Mouse (Mus musculus) embryonic stem cell, embryonic (primary cell): Measurements from ENCODE around the gene Tnfrsf23.
"Not testable (repeated sequence)": the region's sequence is repeated elsewhere in the genome, so short reads cannot be mapped to it uniquely, and the experiment has no call there.

Experiments used
- CTCF ChIA-PET, 4 experiments: fragments of 300-600 bp in 2 of 4; fragments of 350-600 bp in 2 of 4; sonication (Branson Sonifier 250); formaldehyde crosslinking; loops; one replicate each; lab custom pipeline; 2022; ENCODE audit warnings: inconsistent platforms in 2 of 4; lab: Charles Lee
- POLR2A ChIA-PET, 4 experiments: fragments of 300-600 bp in 2 of 4; fragments of 350-600 bp in 2 of 4; sonication (Branson Sonifier 250); formaldehyde crosslinking; loops; one replicate each; lab custom pipeline; 2022; ENCODE audit warnings: antibody characterized with exemption in 4 of 4, inconsistent platforms in 1 of 4; lab: Charles Lee

The Tnfrsf23 gene

DNA sequence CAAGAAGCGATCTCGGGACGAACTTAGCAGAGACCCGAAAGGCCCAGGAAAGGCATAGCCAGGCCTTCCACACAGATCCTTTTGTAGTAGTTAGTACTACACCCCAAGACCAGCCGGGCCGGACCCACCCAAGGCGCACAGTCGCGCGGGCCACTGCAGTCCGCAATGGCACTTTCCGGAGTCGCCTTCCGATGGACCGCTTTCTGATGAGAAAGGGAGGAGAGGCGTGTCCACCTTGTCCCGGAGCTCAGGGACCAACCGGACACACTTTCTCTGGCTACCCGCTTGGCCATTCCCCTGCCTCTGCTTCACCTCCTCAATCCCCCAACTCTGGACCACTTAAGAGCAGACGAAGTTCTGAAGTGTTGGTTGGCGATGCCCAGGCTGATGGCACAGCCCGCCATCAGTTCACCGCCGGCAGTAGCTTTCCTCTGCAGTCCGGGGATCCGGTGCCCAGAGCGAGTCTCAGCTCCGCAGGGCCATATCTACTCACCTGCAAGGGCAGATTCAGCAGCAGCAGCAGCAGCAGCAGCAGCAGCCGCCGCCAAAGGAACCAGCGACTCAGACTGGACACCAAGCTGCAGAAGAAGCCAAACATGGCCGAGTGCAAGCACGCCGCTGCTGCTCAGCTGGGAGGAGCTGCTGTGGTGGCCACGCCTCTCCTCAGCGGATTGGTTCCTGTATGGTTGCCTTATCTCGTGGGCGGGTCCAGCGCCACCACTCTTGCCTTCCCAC is 36.5 kb downstream of the Tnfrsf23 start, which contains the start of gene Tnfrsf22:
TSS of gene Tnfrsf22 (minus strand) at position 628 of the 735 bp plus-strand sequence.
- POLR2A ChIA-PET, result interaction anchor here in 3 of 4 experiments (0.6 to 1.7 kb wide), 26 partner anchors 10 to 975 kb away, joined by 3 to 20 read pairs (median 4); partner anchors contain the start of genes Cars (in 3 of the 3), Tnfrsf26 (in 3 of the 3), Nap1l4 (in 2 of the 3) and Tnfrsf23 (in 2 of the 3)
- CTCF ChIA-PET, result interaction anchor here in 3 of 4 experiments (0.5 to 1.2 kb wide), 10 partner anchors 37 to 1279 kb away, joined by 3 to 9 read pairs (median 3); partner anchors contain the start of gene Nap1l4 (in 1 of the 3)

DNA sequence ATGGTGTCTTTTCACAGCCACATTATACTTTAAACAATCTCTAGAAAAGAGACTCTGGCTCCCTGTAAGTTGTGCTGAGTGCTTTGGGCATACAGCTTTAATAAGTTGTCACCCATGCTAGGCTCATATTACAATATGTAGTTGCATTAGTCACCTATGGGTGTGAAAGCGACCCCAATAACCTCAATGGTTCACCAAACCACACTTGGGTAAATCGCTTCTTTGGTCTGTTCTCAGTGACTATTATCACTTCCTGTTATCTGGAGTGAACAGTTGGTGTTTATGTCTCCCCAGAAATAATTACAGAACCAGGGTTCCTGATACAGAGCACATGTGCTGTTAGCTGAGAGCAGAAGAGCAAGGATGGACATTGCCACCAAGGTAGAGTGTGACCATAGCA is 41.7 kb downstream of the Tnfrsf23 start:
- POLR2A ChIA-PET, CTCF ChIA-PET: not testable (repeated sequence)

DNA sequence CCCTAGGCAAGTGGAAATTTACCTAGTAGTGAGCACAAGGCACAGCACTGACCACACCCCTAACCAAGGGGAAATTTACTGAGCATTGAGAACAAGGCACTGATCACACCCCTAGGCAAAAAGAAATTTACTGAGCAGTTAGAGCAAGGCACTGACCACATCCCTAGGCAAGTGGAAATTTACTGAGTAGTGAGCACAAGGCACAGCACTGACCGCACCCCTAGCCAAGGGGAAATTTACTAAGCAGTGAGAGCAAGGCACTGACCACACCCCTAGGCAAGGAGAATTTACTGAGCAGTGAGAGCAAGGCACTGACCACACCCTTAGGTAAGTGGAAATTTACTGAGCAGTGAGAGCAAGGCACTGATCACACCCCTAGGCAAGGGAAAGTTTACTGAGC is 49.0 kb downstream of the Tnfrsf23 start:
- CTCF ChIA-PET, result no interaction called here
- POLR2A ChIA-PET, result interaction anchor here in 1 of 4 experiments (0.9 kb wide), 1 partner anchor 37 kb away, joined by 4 read pairs; the partner anchor contains the start of gene Cars

DNA sequence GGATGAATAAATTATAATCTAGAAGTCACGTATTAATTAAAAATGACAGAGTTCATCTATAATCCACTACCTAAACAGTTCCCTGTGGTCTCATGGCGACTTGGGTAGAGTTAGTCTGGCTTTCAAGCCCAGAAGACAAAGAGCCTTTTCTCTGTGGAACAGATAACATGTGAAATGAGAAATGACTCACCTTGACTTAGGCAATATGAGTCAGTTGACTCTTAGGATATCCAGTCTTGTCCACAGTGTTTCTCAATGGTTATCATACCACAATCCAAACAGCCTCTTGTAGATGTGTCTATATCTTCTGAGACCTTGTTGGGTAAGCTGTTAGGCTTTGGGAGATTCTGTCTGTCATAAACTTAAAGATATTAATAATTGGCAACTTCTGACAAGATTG is 54.2 kb downstream of the Tnfrsf23 start:
- POLR2A ChIA-PET, result interaction anchor here in 1 of 4 experiments (1.2 kb wide), 1 partner anchor 242 kb away, joined by 3 read pairs; no protein-coding TSS in a partner anchor
- CTCF ChIA-PET, result interaction anchor here in 1 of 4 experiments (0.6 kb wide), 1 partner anchor 30 kb away, joined by 3 read pairs; no protein-coding TSS in a partner anchor

DNA sequence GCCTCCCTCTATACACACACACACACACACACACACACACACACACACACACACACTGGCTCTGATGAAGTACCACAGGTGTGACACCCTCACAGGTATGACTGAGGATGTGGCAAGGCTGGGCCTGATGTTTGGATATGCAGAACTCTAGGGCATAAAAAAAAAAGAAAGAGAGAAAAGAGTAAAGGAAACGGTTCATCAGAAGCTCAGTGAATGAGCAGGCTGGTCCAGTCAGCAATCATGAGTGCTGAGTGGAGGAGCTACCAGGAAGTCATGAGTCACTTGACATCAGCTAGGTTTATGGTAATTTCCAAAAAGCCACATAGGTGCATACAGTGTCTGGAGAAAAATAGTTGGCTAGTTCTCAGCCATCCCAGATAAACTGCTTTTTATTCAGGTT is 56.2 kb downstream of the Tnfrsf23 start:
- ChIA-PET CTCF (interaction anchor here in 2 of 4 experiments (0.6 to 1.6 kb wide), 3 partner anchors 135 to 735 kb away, joined by 3 to 4 read pairs (median 3); no protein-coding TSS in a partner anchor), POLR2A (interaction anchor here in 3 of 4 experiments (0.7 to 2.0 kb wide), 3 partner anchors 20 to 119 kb away, joined by 3 to 6 read pairs (median 4); partner anchors contain the start of gene Tnfrsf22 (in 1 of the 3))

DNA sequence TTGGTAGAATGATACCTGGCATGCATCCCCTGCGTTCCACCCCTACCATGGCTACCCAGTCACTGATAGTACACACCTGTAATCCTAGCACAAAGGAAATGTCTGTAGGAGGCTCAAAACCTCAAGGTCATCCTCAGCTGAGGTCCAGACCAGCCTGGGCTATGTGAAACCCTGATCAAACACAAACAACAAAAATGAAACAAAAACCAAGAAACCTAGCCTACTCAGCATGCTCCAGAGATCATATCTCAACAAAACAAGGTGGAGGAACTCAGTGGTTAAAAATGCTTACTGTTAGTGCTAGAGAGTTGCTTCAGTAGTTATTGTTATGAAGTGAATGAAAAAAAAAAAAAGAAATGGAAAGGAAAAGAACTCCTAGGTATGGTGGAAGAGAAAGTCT is 57.1 kb downstream of the Tnfrsf23 start, which contains the start of gene Tnfrsf26:
TSS of gene Tnfrsf26 (minus strand) at position 183 of the 400 bp plus-strand sequence.
- POLR2A ChIA-PET, result interaction anchor here in 3 of 4 experiments (0.7 to 2.0 kb wide), 10 partner anchors 12 to 118 kb away, joined by 3 to 6 read pairs (median 4); partner anchors contain the start of genes Tnfrsf22 (in 3 of the 3) and Nap1l4 (in 2 of the 3)

DNA sequence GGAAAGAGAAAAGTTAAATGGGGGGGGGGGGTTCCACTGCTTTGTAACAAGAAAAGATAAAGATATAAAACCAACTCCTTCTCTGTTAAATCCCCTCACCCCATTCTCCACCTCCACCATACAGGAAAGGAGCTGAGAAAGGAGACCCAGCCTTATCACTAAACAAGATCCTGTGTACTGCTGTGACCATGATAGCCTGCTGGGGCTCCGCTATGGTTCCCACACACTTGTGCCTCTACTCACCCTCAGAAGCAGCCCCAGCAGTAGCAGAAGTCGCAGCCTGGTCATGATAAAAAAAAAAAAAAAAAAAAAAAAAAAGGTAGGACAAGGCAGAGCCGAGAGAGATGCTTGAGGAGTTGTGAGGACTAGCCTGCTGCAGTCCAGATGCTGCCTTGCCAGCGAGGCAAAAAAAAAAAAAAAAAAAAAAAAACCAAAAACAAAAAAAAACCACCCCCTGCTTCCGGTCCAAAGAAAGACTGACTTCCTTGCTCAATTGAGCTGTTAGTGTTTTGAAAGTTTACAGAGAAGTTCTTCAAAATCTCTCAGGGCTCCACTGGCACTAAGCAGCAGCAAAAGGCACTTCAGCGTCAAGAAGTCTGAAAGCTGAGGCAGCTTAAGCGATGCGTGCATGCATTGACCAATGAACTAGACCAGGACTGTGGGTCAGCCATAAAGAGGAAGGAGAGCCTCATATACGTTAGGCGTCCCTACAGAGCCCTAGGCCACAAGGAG is 58.0 kb downstream of the Tnfrsf23 start:
- POLR2A ChIA-PET, result interaction anchor here in 3 of 4 experiments (0.5 to 2.0 kb wide), 10 partner anchors 8 to 78 kb away, joined by 3 to 7 read pairs (median 4); partner anchors contain the start of genes Tnfrsf22 (in 3 of the 3) and Nap1l4 (in 2 of the 3)
- CTCF ChIA-PET, result interaction anchor here (0.6 to 1.2 kb wide), 7 partner anchors 11 to 136 kb away, joined by 3 to 21 read pairs (median 3); no protein-coding TSS in a partner anchor

More for the DNA sequence above, 57.1 kb downstream of the Tnfrsf23 start, which contains the start of gene Tnfrsf26:
- CTCF ChIA-PET, result interaction anchor here in 3 of 4 experiments (0.6 to 1.2 kb wide), 4 partner anchors 23 to 78 kb away, joined by 3 to 21 read pairs (median 4); no protein-coding TSS in a partner anchor

DNA sequence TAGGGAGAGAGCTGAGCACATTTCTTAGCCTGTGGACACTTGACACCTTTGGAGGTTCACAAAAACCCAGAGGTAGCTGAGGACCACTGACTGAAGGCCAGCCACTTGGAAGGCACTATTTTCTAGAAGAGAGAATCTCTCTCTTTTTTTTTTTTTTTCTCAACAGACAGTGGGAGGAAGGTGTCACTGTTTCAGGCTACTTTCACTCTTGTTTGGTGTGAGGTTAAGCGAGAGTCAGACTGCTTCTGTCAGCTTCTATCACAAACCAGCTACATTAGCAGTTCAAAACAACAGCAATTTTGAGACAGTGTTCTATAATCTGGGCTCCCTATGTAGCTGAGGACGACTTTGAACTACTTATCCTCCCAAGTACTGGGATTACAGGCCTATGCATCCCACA is 59.5 kb downstream of the Tnfrsf23 start:
- CTCF ChIA-PET, result interaction anchor here in 1 of 4 experiments (0.9 kb wide), 1 partner anchor 14 kb away, joined by 3 read pairs; no protein-coding TSS in a partner anchor
- POLR2A ChIA-PET, result interaction anchor here in 2 of 4 experiments (1.1 to 1.2 kb wide), 2 partner anchors 26 to 77 kb away, joined by 4 to 5 read pairs; partner anchors contain the start of genes Cars (in 1 of the 2) and Nap1l4 (in 1 of the 2)

DNA sequence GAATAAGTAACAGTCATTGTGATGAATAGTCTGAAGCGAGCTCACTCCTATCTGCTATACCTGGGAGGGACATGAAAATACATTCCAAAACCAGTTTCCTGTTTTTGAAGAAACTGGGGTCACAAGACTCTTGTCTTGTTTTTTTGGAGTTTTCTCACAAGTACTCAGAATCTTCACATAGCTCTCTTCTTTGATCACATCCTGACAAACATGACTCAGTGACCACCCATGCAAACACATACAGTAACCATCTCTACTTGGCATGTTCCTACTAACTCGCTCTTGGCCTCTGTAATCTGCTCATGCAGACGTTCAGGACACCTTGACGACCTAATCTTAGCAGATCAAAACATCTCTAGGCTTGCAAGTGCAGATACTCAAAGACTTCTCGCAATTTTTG is 60.5 kb downstream of the Tnfrsf23 start:
- ChIA-PET POLR2A (no interaction called here), CTCF (interaction anchor here in 1 of 4 experiments (0.7 kb wide), 1 partner anchor 39 kb away, joined by 5 read pairs; no protein-coding TSS in a partner anchor)

DNA sequence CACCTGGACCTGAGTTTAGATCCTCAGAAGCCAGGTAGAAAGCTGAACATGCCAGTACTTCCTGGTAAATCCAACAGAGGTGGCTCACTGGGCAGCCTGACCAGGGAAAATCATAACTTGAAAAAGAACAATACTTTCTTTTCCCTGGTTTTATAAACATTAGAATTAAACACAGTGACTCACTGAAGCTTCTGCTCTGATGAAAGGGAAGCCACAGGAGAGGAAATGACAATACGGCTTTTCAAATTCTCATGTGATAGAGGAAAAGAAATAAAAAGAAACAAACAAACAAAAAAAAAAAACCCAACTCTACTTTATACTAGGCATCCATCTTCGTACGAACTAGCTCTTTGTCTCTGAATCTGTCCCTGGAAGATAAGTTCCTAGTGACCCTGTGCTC is 61.1 kb downstream of the Tnfrsf23 start:
- CTCF ChIA-PET, result interaction anchor here in 1 of 4 experiments (0.7 kb wide), 1 partner anchor 39 kb away, joined by 5 read pairs; no protein-coding TSS in a partner anchor
- POLR2A ChIA-PET, result interaction anchor here in 2 of 4 experiments (0.6 to 0.9 kb wide), 2 partner anchors 27 to 43 kb away, joined by 3 read pairs; no protein-coding TSS in a partner anchor

DNA sequence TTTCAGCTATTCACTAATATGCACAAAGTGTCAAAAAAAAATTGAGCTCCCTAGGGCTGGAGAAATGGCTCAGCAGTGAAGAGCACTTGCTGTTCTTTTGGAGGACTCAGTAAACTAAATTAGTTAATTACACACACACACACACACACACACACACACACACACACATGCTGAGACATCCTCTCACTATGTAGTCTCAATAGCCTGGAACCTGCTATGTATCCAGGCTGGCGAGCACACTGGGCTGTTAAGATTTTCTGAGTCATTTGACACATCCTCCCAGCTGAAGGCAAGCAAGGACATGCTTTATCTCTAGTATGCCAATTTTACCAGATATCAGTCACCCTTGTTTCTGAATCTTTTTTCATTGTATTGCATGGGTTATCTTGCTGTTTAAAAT is 64.7 kb downstream of the Tnfrsf23 start:
- ChIA-PET CTCF (interaction anchor here in 2 of 4 experiments (0.6 to 0.7 kb wide), 2 partner anchors 144 to 635 kb away, joined by 3 to 4 read pairs; no protein-coding TSS in a partner anchor), POLR2A (interaction anchor here in 1 of 4 experiments (1.2 kb wide), 1 partner anchor 21 kb away, joined by 6 read pairs; the partner anchor contains the start of gene Cars)
